Mouse (Mus musculus) right cerebral cortex, adult 18-20 months (tissue): ENCODE data around the gene Ccr2.
"Not testable (repeated sequence)": the region's sequence is repeated elsewhere in the genome, so short reads cannot be mapped to it uniquely, and the experiment has no call there.

Experiments used
- DNase-seq: peaks from one replicate; pipeline ENCODE4 v3.0.0; 2022; ENCODE audit warnings: mixed read lengths

Gene Ccr2

DNA sequence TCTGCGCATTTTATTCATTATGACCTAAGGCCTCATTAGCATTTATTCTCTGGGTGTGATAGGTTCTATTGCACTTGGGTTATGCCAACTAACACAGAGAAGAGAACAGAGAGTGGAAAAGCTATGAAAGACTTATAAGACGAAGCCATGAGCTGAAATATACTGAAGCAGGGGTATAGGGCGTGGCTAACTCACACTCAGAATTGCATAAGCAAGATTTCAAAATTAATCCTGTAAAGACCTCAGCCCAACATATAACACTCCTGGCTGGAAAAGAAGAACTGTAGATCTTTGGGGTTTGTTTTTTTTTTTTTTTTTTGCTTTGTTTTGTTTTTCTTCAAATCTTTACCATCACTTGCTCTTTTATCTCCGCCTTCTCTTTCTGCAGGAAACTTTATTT lies at the start of gene Ccr2:
Gene Ccr2 (plus strand): TSS at position 228 of the 400 bp plus-strand sequence.
- DNase-seq = no peak

DNA sequence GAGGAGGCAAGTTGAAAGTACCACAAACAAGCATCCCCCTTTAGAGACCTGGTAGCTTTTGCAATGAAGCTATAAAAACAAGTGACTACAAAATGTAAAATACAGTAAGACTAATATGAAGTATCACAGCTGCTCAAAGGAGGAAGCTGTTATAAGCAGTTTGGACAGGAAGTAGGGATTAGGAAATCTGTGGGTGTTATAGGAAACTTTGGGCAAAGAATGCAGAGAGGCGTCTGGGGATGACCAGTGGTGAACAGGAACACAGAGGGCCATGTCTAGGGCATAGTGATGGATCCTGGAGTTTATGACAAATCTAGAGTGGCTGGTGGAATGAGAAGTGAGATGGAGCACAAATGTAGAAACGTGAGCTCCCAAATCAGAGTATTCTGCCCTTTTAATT lies 48.2 kb upstream of the Ccr2 start:
- DNase-seq = no peak

DNA sequence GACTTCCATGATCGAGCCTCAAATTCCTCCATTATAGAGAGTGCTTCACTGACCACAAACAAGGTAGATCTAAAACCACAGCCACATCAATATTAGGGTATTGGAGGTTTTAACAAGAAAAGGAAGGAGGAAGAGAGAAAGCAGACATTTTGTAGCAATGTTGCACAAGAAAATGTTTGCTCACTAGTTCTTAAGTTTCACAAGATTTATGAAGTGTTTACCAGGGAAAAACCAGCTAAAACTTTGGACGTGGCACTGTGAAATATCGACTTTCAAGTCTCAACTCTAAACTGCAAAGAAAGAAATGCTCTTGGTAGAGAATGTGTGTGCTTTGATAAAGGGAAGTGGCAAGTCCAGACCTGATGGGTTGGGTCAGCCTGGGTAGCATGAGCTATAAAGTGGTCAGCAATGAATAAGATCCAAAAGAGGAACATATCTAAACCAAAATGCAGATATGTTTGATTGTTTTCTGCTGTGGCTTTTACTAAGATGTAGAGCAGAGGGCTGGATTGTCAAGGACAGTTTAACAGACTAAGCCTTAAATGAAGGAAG lies 45.5 kb upstream of the Ccr2 start:
- no peak for DNase-seq

DNA sequence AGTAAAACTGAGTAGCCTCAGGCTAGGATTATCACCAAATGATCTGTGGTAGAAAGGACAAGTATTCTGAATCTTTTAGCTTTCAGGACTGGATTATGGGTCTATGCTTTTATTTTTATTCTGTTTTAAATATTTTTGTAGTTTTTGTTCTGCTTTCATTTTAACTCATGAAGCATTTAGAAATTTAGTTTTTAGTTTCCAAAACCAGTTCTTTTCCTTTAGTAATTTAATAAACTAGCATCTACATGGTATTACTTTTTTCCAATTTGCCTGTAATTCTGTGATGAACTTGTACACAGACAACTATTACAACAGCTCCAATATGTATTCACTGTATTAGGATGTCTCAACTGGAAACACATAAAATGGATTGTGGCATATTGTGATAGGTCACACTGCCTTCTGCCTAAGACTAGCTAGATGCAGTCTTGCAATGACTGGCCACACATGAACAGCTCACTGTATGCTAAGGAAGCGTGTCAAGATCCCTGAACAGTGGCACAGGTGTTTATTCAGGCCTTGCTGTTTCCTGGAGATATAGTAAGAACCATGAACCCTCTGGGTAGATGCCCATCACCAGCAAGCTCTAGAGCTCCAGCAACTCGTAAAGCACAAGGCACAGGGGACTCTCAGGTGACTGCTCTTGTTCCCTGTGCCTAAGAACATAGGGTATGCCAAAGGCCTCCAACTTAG lies 41.9 kb upstream of the Ccr2 start:
- DNase-seq = no peak

DNA sequence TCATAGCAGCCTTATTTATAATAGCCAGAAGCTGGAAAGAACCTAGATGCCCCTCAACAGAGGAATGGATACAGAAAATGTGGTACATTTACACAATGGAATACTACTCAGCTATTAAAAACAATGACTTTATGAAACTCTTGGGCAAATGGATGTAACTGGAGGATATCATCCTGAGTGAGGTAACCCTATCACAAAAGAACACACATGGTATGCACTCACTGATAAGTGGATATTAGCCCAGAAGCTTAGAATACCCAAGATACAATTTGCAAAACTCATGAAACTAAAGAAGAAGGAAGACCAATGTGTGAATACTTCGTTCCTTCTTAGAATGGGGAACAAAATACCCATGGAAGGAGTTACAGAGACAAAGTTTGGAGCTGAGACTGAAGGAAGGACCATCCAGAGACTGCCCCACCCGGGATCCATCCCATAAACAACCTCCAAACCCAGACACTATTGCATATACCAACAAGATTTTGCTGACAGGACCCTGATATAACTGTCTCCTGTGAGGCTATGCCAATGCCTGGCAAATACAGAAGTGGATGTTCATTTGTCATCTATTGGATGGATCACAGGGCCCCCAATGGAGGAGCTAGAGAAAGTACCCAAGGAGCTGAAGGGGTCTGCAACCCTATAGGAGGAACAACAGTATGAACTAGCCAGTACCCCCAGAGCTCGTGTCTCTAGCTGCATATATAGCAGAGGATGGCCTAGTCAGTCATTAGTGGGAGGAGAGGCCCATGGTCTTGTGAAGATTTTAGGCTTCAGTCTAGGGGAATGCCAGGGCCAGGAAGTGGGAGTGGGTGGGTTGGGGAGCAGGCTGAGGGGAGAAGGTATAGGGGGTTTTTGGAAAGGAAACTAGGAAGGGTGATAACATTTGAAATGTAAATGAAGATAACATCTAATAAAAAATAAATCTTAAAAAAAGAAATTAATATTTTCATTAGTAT lies 40.0 kb upstream of the Ccr2 start:
- not testable (repeated sequence) for DNase-seq

DNA sequence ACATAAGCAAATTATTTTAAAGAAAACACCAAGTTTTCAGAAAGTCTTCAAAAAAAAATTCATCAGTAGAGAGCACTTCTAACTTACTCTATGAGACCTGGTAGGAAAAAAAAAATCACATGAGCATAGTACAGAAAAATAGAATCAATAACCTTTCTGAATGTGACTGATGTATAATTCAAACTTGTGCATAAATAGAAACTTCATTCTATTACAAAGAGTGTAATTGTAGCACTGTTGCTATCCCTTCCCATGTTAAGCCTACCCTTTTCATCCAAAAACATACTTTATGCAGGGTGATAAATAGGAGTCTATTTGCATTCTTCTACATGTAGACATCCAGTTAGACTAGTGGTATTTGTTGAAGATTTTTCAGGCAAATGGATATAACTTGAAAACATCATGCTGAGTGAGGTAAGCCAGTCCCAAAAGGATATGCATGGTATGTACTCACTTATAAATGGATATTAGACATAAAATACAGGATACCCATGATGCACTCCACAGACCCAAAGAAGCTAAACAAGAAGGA lies 35.1 kb upstream of the Ccr2 start:
- DNase-seq = no peak

DNA sequence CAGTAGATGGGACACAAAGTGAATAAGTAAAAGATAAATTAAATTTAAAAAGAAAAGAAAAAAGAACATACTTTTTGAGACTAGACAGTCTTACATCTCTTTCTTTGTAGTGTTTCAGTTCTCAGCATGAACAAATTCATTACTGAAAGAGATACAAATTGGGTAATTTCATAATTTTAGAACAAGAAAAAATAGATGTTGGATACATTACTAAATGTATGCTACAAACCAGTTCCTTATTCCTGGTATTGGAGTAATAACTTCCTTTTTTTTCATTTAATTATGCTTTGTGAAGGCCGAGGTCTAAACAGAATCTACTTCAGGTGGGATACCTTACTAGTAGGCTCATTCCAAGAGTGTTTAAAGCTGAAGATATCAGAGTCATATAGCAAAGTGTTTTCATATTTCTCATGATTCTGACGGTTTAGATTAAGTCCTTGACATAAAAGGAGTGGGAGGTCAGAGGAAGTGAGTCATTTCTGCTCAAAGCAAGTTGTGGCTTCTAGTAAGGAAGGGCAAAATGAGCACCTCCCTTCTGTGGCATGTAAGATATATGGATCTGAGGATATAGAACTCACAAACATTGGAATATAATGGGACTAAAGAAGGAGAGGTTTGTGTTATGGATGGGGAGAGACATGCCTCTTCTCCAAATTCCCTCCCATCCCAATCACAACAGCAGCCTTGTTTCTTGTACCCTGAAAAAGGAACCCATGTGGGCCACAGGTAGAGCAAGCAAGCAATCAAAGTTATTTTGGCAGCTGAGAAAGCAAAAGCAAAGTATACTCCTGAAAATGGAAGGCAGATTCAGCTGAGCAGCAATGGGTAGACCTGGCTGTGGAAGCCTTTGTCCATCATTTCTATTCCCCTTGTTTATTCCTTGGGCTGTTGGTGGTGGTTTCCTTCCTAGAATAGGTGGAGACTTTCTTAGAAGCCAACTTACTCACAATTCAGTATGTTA lies 33.4 kb upstream of the Ccr2 start:
- DNase-seq = no peak

DNA sequence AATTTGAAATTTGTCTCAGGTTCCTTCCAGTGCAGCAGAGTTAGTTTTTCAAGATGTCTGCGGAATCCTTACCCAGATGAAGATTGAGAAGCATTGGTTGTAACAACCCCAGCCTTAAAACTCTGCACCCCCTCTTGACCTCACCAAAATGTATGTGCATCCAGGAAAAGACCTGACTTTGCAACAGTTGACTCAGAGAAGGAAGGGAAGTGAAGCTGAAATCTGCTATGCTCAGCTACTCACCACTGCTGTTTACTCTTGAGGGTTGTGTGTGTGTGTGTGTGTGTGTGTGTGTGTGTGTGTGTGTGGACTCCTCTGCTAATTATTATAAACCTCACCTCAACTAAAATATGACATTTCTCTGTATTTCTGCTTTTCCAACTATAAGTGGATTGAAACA lies 30.2 kb upstream of the Ccr2 start:
- no peak for DNase-seq

DNA sequence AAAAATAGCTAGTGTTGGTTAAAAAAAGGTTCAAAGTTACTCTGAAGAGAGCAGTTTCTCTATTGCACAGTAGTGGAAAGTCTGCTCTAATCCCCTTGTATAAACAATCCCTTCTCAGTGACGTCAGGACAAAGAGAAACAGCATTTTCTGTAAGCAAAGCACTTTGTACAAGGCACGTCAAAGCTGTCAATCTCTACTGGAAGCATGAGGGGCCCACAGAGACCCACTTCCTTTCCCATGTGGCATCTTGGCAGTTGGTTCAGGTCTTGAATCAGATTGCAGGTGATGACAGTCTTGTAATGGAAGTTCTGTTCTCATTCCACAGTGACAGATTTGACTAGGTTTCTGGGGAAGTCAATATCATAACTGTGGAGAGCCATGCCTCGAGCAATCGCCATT lies 21.9 kb upstream of the Ccr2 start:
- DNase-seq = no peak

DNA sequence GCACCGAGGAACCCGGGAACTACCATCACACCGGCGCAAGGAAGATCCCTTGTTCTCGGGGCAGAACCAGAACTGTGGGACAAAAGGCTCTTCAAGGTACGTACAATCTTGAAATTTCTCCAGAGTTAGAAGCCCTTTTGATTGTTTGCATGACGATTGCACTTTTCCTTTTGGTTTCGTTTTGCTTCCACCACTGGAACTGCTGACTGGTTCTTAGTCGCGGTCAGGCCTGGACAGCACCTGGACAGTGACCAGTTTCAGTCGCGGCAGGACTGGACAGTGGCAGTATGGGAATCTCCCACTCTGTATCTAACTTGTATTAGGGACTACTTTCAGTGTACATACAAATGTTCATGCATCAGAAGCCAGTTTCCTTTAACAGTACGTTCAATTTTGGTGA lies 21.3 kb upstream of the Ccr2 start:
- DNase-seq = not testable (repeated sequence)

DNA sequence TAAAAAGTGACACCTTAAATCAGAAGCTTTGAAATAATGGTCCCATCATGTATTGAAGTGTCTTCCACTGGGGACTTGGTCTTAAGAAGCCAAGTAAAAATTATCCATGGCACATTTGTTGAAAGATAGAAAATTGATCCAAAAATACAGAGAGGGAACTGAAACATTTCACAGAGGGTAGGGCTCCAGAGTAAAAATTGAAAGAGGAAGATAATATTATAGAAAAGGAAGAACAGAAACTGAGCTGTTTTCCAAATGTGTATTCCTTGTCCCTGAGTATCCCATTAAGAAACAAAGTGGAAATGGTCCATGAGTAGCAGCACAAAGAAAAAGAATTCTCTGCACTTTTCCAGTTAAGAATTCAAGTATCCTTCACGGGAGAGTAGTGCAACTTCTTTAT lies 11.3 kb upstream of the Ccr2 start:
- DNase-seq = no peak

DNA sequence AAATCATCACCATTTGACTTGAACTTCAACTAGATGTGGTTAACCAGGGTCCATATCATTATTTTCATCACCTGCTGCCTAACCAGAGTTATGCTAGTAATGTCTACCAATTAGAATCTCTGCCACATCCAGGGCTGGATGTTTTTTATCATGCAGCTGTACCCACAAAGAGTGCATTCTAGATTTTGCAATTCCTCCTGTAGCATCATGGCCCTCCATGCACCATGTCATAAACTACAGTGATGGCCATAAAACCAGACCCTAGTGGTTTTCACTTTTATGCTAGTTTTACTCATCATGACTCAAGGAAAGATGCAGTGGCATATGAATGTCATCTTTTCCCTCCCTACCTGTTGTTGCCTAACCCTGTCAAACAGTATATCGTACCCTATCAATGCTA lies 2.6 kb upstream of the Ccr2 start:
- DNase-seq = no peak

DNA sequence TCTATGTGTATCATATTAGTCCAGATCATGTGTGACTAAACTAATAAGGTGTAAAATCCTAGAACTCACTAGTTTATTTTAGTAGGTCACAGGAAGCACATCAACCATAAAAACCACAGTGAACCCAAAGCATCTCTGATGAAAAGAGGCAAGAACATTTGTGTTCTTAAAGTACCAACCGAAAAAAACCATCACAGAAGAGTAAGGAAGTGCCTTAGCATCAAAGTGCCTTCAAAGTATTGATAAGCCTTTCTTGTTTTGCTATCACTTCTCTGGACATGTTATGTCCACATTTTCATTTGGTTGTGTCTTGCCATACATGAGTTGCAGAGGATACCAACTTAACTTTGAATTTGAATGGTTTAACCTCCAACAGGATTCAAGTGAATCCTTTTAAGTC lies 1.4 kb upstream of the Ccr2 start:
- no peak for DNase-seq

DNA sequence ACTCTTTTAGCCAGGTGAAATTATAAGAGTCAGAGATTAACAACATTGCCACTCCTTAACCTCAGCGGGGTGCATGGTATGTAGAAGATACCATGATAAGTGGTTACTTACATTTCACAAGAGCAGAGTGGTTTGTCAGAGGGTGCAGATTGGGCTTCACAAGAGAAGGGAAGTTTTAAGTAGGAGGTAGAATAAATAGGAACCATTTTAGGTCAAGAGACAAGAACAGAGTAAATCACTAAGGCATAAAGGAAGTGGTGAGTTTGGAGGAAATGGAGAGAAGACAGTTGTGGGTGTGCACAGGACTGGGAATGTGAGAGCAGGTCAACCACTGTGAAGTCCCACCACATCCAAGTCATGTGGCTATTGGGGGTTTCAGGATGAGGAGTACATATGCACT lies 1.4 kb downstream of the Ccr2 start:
- no peak for DNase-seq

DNA sequence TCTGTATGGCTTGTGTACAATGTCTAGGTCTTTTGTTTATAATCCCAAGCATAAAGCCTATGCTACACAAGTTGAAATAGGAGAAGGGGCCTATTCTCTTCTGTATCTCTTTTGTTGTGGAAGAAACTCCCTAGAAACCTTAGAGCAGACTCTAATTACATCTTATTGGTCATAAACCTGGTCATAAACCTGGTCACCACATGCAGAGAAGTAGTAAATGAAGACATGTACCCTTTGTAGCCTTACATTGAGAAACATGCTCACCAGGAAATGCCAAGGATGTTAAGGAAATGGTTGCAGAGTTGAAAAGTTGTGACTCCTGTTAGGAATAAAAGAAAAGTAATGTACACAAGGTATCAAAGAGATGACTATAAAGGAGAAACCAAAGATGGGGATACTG lies 3.4 kb downstream of the Ccr2 start:
- no peak for DNase-seq

DNA sequence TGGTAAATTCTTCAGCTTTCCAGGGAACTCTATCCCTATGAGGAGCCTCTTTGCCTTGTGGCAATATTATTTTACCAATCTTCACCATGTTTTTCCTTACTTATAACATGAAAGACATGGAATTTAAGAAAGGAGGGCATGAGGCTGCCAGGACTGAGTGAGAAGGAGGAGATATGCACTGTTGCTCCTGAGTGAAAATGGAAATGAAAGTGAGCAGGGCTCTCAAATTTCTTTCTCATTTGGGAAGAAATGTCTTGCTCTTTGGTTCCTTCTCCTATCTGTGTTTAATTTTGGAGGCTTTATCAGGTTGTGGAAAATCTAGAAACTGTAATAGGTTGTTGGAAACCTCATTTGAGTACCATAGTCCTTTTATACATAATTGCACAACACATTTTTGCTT lies 5.5 kb downstream of the Ccr2 start:
- DNase-seq = no peak

DNA sequence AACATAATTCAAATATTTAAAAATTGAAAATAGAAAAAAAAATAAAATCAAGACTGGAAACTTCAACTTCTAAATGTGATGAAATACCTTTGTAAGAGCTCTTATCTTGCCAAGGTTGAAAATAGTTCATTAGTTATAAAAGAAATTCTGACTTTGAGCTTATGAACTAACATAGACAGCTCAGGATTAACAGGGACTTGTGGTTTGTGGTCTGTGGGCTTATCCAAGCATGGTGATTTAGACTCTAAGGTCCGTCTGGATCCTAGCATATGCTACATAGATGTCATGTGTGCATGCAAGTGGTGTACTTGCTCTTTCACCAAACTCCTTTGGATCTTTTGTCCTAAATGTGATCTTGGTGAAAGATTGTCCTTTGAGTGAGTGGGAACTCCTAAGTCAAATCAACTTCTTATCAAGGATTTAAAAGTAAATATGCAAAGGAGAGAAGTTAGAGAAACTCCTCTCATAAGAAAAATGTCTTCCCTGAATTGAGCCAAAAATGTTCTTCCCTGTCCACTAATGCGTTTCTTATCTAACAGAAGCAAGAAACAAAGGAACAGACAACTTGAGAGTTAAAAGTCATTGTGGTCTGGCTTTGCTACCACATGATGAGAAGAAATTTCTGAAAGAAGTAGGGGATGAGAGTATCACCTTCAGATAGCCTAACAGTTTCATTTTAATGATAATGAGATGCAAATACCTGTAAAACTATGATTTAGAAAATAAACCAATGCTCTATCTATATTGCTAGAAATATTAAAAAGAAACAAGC lies 6.8 kb downstream of the Ccr2 start:
- no peak for DNase-seq

DNA sequence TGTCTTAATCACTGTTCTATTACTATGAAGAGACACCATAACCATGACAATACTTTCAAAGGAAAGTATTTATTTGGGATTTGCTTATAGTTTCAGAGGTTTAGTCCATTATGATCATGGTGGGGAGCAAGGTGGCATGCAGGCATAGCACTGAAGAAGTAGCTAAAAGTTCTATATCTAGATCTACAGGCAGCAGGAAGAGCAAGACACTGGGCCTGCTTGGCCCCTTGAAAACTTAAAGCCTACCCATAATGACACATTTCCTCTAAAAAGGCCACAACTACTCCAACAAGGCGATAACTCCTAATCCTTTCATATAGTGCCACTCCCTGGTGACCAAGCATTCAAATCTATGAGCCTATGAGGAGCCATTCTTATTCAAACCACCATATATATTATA lies 10.2 kb downstream of the Ccr2 start:
- DNase-seq = no peak

DNA sequence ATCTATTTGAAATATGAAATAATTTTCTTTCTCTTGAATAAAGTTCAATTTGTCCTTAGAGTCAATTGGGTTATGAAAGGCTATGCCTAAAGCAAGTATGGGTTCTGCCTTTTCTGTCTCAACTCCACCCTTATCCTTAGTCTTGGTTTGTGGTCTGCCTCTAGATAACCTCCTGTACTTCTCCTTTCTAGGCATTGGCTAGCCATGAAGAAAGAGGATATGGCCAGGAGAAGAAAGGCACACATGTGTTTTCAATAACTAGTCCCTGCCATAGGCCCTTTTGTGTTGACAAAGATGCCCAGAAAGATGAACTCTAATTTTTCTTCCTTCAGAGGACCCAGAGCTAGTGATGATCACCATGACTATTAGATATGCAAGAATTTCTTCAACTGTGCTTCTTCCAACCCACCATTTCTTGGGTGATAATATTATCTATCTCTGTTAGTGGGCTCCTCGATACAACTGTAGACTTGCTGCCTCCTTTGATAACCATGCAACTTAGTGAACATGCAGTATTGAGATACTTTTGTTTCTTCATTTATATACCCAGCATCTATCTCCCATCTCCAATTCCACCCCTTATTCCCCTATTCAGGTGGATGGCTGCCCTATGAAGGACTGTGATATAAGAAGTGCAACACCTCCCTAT lies 11.0 kb downstream of the Ccr2 start:
- no peak for DNase-seq

DNA sequence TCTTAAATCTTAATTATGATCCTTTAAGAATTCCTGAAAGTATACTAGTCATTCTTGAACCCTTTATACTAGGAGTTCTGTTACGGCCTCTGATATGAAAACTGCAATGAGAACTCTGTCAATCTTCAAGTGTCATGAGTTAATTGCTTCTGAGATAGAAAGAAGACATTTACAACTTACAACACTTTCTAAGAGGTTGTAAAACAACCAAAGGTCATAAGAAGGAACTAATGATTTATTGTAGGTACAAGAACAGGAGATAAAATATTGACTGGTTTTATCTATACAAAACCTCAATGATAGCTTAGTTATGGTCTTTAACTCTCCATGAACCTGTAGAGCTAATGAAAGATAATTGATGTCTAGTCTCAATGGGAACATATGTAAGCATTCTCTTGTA lies 12.0 kb downstream of the Ccr2 start:
- no peak for DNase-seq

DNA sequence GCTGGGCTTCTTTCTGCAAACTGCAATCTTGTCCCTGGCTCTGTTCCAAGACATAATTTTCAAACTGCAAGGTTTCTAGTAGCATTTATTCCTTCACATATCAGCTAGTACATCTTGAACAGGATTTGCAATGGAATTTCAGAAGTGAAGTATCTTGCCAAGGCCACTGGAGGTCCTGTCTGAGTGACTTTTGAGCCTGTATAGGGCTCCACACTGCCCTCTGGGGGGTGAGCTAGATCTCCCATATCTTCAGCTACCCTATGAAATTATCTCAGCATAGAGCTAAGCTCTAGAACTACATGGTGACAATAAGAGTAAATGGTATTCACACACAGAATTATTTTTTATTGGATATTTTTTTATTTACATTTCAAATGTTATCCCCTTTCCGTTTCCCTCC lies 16.7 kb downstream of the Ccr2 start:
- DNase-seq = no peak
